Mouse (Mus musculus) liver, embryonic 14.5 days (tissue): Measurements from ENCODE around the gene Ankrd55. TPM values are rescaled to one million over a fixed set of nuclear protein-coding genes. Genes with fewer than 3 reads are reported as not detected.

Experiments
- ATAC-seq: fragments of 200-750 bp; cut with Nextera tagmentation; 2 replicates; pipeline ENCODE4 v1.8.0; 2017; ENCODE audit warnings: moderate number of reproducible peaks, mild to moderate bottlenecking, moderate library complexity; ENCODE audit not compliant: insufficient read depth
- DNase-seq, 3 experiments: peaks; one replicate each; pipeline ENCODE4 v3.0.0-alpha.2; 2012 to 2013; ENCODE audit warnings: low read depth in 3 of 3, low spot score in 3 of 3
- H3K27ac ChIP-seq: fragments of 300-500 bp; sonication (generic); 2 replicates; pipeline ENCODE4 v1.5.1; 2014; ENCODE audit warnings: moderate library complexity, mild to moderate bottlenecking, control low read depth, inconsistent platforms
- H3K27me3 ChIP-seq: fragments of 300-500 bp; sonication (generic); 2 replicates; pipeline ENCODE4 v1.6.1; 2014; ENCODE audit warnings: mild to moderate bottlenecking, low read length, moderate library complexity; ENCODE audit not compliant: control insufficient read depth, insufficient read depth
- H3K36me3 ChIP-seq: fragments of 300-500 bp; sonication (generic); replicated peaks from 2 replicates; pipeline ENCODE4 v1.6.1; 2014; ENCODE audit warnings: low read depth; ENCODE audit not compliant: control insufficient read depth, insufficient read depth
- H3K4me1 ChIP-seq, 2 experiments: fragments of 200-500 bp in 1 of 2; fragments of 300-500 bp in 1 of 2; sonication (generic) in 1 of 2; replicated peaks; 2 replicates each; pipeline ENCODE4 v1.6.1; 2012 to 2014; ENCODE audit warnings: antibody characterized with exemption in 1 of 2, inconsistent platforms in 1 of 2, low read length in 1 of 2; ENCODE audit not compliant: control insufficient read depth in 2 of 2, insufficient read depth in 2 of 2
- H3K4me2 ChIP-seq: fragments of 300-500 bp; sonication (generic); 2 replicates; pipeline ENCODE4 v1.6.1; 2014; ENCODE audit warnings: low read depth, mild to moderate bottlenecking, control low read depth, moderate library complexity
- H3K4me3 ChIP-seq, 2 experiments: fragments of 200-500 bp in 1 of 2; fragments of 300-500 bp in 1 of 2; sonication (generic) in 1 of 2; 2 replicates each; pipeline ENCODE4 v1.5.1; 2012 to 2014; ENCODE audit warnings: low read depth in 2 of 2, low read length in 2 of 2, mild to moderate bottlenecking in 2 of 2, control low read depth in 1 of 2, inconsistent platforms in 1 of 2, moderate library complexity in 1 of 2; ENCODE audit not compliant: insufficient read depth in 1 of 2
- H3K9ac ChIP-seq: fragments of 300-500 bp; sonication (generic); replicated peaks from 2 replicates; pipeline ENCODE4 v1.6.1; 2014; ENCODE audit warnings: mild to moderate bottlenecking, control low read depth, moderate library complexity
- H3K9me3 ChIP-seq: fragments of 300-500 bp; sonication (generic); 2 replicates; pipeline ENCODE4 v1.6.1; 2016; ENCODE audit warnings: low read length, mixed read lengths; ENCODE audit not compliant: control insufficient read depth
- CTCF ChIP-seq: IDR thresholded peaks from 2 replicates; pipeline ENCODE4 v1.5.1; 2016; ENCODE audit warnings: antibody characterized with exemption, low read depth, control low read depth
- EP300 ChIP-seq: IDR thresholded peaks from 2 replicates; pipeline ENCODE4 v1.6.1; 2016; ENCODE audit warnings: antibody characterized with exemption, low read depth
- WGBS: fragments of 180-500 bp; shearing (Covaris S2); extraction: QIAGEN DNeasy Blood & Tissue Kit; methylation state at CpG from one replicate; pipeline ENCODE4 v1.1.7; 2014; ENCODE audit not compliant: insufficient replicate concordance; 5-methylcytosine and 5-hydroxymethylcytosine counted together
- polyA plus RNA-seq, 2 experiments: library from polyadenylated mRNA; depleted of rRNA in 1 of 2; stranded (reverse) in 1 of 2; unstranded in 1 of 2; fragments of >200 nt; fragmentation: Nextera tagmentation in 1 of 2; extraction: Ambion mirVana in 1 of 2; gene quantifications; 2 replicates each; pipeline versions ENCODE4 v1.2.1 to v1.2.3; 2012 to 2014

Ankrd55 gene
- polyA plus RNA-seq, 2 experiments = 0.10 to 0.13 TPM

DNA sequence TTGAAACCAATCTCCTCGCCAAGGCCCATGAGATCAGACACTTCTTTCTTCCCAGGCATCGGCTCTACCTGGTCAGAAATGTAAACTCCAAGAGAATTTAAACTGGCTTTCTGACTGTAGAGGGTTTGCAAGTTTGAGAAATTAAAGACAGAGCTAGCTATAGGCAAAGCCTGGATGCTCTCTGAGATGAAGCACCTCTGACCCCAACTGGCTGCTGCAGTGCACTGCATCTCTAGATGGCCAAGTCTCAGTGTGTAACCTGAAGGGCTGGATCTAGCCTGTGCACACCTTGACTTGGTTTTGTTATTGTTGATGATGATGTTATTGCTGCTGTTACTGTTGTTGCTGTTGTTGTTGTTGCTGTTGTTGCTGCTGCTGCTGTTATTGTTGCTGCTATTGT is 28.9 kb upstream of the Ankrd55 start:
- no peaks in the 10 kb centered on the region for H3K9me3 ChIP-seq
- DNase-seq (peak in 1 of 3 experiments; percentile 26), ATAC-seq (peak; percentile 59; the same call in 1 of the 2 replicates)
- no peak overlapping the region for H3K4me3 ChIP-seq
- 45% methylated on average over 2 of the region's 2 CpGs for WGBS
- TF ChIP-seq EP300 (no peak), CTCF (peak; percentile 83)
- no peak overlapping the region for H3K9ac ChIP-seq
- no peaks in the 10 kb centered on the region for H3K27me3 ChIP-seq
- no peak overlapping the region for H3K27ac ChIP-seq
- H3K4me1 ChIP-seq = peaks cover 0 to 5% of the 10 kb centered on the region in 2 experiments; a peak in 1 of 4 replicates
- H3K4me2 ChIP-seq = no peak overlapping the region
- H3K36me3 ChIP-seq = no peaks in the 10 kb centered on the region

DNA sequence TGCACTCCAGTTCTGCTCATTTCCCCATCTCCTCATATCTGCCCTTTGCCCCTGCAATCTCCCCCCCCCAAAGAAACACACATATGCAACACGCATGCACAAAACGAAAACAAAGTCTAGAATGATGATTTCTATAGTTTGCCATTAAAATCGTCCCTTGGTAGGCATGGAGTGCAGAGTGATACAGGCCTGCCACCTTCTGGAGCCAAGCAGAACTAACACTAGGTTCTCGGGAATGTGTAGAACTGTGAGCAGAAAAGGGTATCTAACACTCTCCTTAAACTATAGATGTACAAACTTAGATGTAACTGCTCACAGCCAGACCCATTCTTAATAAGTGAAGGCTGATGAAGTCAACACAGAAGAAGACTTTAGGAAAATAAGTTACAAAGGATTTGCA is 23.6 kb upstream of the Ankrd55 start:
- Histone ChIP-seq H3K9me3 (no peaks in the 10 kb centered on the region), H3K4me2 (no peak overlapping the region), H3K4me3 (no peak overlapping the region), H3K27me3 (no peaks in the 10 kb centered on the region), H3K36me3 (no peaks in the 10 kb centered on the region), H3K9ac (no peak overlapping the region), H3K4me1 (no peaks in the 10 kb centered on the region), H3K27ac (no peak overlapping the region)
- TF ChIP-seq EP300 (no peak), CTCF (peak; percentile 72)
- ATAC-seq = no peak
- DNase-seq = no peak
- WGBS = 16% methylated on average over 4 of the region's 4 CpGs

DNA sequence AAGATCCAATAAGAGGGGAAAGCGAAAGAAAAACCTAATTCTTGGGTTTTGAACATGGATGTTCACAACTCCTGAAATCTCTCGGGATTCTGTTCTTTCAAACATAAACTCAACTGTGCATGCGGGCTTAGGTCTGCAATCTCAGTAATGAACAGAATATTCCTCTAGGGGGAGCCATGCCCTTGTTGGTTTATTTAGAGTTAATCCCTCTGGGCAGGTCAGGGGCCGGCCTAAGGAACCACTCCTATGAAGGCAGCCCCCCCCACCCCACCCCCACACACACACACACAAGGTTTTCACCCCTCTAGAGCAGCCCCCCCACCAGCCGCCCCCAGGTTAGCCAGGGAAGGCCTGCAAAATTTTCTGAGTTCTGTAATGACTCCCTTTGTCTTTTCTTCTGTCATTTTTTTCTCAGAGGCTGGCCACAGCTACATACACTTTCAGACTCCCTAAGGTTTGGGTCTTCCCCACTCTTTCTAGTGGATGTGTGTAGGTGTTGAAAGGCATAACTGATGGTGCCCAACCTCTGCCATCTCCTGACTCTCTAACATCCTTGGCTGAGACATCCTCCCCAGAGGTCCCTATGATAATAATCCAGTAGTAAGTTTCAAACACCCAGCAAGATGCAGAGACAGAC is 16.2 kb upstream of the Ankrd55 start:
- H3K27ac ChIP-seq = no peak overlapping the region
- ATAC-seq (no peak), DNase-seq (no peak)
- 12% methylated on average over 5 of the region's 5 CpGs for WGBS
- H3K9ac ChIP-seq = no peak overlapping the region
- no peaks in the 10 kb centered on the region for H3K27me3 ChIP-seq
- no peaks in the 10 kb centered on the region for H3K36me3 ChIP-seq
- H3K4me3 ChIP-seq = no peak overlapping the region
- no peaks in the 10 kb centered on the region for H3K4me1 ChIP-seq
- H3K9me3 ChIP-seq = no peaks in the 10 kb centered on the region
- H3K4me2 ChIP-seq = no peak overlapping the region
- TF ChIP-seq EP300 = no peak
- peak; percentile 50; the same call in 1 of the 2 replicates for TF ChIP-seq CTCF

DNA sequence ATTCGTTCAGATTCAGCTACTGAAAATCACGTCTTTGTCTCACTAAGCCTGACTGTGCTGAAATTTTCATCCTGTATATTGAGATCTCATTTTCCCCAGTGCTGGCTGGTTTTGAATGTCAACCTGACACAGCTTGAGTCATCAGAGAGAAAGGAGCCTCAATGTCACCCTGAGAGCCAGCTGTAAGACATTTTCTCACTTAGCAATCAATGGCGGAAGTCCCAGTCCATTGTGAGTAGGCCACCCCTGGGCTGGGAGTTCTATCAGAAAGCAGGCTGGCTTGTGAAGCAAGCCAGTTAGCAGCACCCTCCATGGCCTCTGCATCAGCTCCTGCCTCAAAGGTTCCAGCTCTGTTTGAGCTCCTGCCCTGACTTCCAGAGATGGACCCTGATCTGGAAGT is 13.6 kb upstream of the Ankrd55 start:
- Histone ChIP-seq H3K4me3 (no peak overlapping the region), H3K27ac (no peak overlapping the region), H3K27me3 (no peaks in the 10 kb centered on the region), H3K4me1 (0 out of 4 replicates have a peak, but pooled peaks cover 0 to 3% of the 10 kb centered on the region in 2 experiments), H3K4me2 (no peak overlapping the region), H3K36me3 (no peaks in the 10 kb centered on the region), H3K9me3 (no peaks in the 10 kb centered on the region), H3K9ac (no peak overlapping the region)
- no peak for TF ChIP-seq EP300
- no peak for TF ChIP-seq CTCF
- DNase-seq (no peak), ATAC-seq (no peak)
- WGBS = 79% methylated on average over 3 of the region's 3 CpGs

DNA sequence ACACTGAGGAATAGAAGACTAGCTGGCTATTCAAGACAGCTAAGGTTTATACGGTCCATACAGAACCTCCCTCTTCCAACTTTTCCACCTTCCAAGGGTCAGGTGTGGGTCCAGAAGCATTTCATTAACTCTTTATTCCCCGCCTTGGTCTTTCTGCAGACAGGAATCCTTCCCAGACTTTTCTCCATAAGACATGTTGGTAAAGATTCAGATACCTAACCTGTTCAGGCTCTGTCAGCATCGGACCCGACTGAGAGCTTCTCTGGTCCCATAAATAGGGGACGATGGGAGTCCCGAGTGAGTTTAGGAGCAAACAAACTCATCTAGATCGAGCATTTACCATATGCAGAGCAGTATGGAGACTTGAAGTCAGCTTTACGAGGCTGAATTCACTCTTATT is 12.3 kb upstream of the Ankrd55 start:
- H3K36me3 ChIP-seq = no peaks in the 10 kb centered on the region
- no peak overlapping the region for H3K27ac ChIP-seq
- DNase-seq (no peak), ATAC-seq (no peak)
- H3K9me3 ChIP-seq = no peaks in the 10 kb centered on the region
- H3K9ac ChIP-seq = no peak overlapping the region
- no peak overlapping the region for H3K4me2 ChIP-seq
- TF ChIP-seq EP300 = no peak
- no peak for TF ChIP-seq CTCF
- H3K27me3 ChIP-seq = no peaks in the 10 kb centered on the region
- 0 out of 4 replicates have a peak, but pooled peaks cover 0 to 3% of the 10 kb centered on the region in 2 experiments for H3K4me1 ChIP-seq
- WGBS = 63% methylated on average over 8 of the region's 8 CpGs
- no peak overlapping the region for H3K4me3 ChIP-seq
